Mouse (Mus musculus) left cerebral cortex, adult 9 months (tissue): Measurements from ENCODE around the gene Ift20.
A peak's percentile ranks its signal among the peaks of the same experiment; 100 is the strongest.
"Not testable (repeated sequence)": the region's sequence is repeated elsewhere in the genome, so short reads cannot be mapped to it uniquely, and the experiment has no call there.

ENCODE experiments used
- DNase-seq, 2 experiments: peaks; one replicate each; pipeline ENCODE4 v3.0.0; 2022; ENCODE audit warnings: low spot score in 2 of 2

The Ift20 gene

DNA sequence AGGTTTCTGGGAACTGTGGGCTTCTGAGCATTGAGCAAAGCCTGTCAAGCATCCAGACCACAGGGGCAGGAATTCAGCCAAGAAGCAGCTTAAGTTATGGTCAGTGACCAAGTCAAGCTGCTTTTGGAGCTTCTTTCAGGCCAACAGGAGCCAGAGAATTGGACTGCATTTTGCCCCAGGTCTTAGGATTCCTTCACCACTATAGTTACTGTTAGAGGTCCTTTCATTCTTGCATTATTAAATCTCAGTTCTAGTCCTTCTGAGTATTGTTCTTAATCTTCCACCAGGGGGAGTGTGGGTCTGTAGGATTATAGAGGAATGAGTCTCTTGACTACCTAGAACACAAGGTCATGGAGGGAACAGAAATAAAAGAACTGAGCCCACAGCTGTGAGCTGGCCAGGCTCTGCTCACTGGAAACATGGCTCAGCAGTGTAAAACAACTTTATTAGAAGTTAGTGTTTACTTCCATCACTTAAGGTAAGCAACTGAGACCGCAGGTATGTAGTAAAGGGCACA lies 13.6 kb upstream of the Ift20 start:
- DNase-seq: no peak

DNA sequence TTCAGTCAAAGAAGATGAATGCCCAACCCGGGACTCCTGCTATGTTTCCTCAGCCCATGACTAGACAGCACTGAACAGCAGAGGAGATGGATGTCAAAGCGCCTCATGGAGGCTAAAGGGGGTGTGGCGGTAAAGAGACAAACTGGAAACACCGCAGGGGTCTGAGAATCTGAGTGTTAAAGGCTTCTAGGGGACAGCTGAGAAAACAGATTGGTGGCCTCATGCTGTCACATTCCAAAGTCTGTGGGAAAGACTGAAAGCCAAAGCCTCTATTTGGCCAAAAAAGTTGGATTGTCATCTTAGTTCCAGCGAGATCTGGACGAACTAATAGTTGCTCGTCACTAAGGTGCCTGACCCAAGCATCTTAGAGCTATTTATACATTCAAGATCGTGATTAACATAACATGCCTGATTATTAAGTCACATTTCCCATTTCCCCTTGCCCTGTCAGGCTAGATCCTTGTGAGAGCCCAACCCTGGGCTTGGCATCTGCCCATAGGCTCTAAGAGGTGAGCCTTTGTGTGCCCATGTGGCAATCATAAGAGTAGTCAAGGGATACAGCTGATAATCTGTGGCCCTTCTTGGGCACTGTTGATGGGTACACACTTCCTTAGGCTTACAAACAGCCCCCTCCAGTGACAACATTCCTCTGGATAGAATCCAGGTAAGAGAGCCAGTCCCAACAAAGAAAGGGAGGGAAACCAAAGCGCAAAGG lies 12.8 kb upstream of the Ift20 start:
- DNase-seq: no peak

DNA sequence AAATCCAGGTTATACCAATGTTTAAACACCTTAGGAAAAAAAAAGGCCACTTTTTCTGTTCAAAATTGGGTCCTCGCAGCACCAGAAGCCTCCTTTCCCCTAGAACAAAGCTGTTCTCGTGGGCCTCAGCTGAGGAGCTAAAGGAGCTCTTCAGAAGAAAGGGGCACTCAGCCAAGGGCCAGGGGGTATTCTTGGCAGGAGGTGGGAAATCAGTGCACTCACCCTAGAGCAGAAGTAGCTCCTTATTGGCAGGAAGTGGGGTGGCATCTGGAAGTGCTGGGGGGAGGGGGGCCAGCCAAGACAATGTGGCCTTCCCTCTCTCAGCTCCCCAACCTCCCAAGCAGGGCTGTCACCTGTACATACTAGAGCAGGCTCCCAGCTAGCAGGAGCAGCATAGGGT lies 11.3 kb upstream of the Ift20 start:
- DNase-seq: no peak

DNA sequence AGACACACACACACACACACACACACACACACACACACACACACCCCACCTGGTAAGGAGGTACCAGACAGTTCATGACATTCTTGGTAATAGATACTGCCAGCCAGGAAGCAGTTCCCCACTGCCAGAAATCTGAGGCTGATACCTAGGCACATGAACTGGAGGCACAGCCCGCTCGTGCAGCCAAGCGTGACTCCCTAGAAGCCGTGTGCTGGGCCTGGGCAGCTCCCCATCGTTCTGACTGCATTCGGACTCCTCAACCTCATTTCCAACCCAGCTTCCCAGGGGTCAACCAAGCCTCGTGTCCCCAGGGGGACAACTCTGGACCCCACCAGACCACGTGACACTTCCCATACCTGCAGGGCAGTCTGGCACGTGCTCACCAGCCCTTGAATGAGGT lies 7.4 kb upstream of the Ift20 start:
- DNase-seq: no peak

DNA sequence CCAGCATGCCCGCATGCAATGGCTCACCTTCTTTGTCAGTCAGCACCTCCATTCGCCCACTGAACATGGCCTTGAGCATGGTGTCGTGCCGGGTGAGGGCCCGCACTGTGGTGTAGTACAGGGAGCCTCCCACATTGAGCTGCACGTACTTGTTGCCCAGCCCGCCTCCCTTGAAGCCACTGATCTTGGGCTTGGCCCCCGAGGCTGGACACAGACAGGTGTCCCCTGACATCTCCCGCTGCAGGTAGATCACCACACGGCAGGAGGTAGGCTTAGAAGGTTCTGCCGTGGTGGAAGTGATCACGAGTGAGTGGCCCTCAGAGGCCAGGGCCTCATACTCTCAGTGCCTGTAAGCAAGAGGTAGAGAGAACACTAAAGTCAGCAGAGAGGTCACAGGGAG lies 6.2 kb upstream of the Ift20 start:
- DNase-seq: no peak

DNA sequence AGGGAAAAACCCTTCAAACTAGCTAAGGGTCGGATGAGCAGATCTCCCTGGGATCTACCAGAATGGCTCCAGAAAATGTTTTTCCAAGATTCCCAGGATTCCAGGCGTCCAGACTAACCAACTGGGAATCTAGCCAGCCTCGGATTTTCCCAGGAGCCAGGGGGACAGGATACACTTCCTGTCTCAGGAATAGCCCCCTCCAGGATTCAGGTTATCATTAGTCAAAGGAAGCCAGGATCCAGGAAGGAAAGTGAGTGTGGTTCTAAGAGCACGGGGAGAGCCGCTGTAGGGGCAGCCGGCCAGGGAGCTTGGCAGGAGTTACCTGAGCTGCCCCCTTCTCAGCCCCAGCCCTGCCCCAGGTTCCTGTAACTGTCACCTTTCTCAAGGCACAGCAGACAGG lies 5.1 kb upstream of the Ift20 start:
- no peak for DNase-seq

DNA sequence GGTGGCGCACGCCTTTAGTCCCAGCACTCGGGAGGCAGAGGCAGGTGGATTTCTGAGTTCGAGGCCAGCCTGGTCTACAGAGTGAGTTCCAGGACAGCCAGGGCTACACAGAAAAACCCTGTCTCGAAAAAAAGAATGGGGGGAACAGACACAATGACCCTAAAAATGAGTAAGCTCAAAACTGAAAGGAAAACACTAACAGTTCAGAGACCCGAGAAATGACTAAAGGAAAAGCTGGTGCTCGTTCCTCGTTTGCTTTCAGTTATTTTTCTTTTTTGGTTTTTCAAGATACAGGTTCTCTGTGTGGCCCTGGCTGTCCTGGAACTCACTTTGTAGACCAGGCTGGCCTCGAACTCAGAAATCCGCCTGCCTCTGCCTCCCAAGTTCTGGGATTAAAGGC lies 4.6 kb upstream of the Ift20 start:
- DNase-seq: not testable (repeated sequence)

DNA sequence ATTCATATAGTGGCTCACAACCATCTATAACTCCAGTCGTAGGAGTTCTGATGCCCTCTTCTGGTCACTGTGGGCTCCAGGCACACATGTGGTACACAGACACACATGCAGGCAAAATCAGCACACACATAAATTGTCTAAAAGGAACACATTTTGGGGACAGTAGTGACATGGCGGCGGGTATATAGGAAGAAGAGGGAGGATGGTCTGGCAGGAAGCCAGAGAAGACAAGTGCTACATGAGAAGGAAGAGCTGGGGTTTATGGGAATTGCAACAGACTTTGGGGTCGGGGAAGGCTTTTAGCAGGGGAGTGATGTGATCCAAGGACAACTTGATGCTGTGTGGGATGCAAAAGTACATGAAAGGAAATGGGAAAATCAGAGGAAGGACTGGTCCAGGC lies 1.6 kb upstream of the Ift20 start:
- no peak for DNase-seq

DNA sequence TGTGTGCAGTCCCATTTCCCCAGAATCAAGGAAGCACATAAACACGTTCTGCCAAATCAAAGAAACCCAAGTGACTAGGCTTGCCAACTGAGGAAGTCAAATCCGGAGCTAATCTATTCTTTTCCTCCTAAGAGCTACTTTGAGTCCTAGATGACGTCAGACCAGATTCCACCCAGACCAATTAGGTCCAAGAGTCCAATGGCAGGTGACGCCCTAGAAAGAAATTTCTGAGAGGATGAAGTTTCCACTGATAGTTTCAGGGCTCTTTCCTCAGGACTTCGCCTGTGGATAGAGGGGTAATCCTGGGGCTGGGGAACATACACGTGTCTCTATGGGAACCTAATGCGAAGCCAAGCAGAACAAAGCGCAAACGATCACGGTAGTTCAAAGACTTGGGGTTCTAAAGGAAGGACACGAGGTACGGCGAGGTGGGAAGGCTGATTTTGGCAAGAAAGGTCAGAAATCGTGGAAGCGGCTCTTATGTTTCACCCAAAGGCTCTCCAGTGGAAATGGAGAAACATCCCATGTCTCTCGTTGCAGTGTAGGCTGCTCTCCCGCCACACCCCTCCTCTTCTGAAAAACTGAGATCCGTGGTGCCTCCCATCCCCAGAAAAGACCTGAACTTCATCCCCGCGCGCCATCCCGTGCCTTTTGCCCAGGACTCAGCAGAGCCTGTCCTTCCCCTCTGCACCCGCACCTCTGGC lies 633 bp upstream of the Ift20 start:
- DNase-seq: peak in 1 of 2 experiments; percentile 24

DNA sequence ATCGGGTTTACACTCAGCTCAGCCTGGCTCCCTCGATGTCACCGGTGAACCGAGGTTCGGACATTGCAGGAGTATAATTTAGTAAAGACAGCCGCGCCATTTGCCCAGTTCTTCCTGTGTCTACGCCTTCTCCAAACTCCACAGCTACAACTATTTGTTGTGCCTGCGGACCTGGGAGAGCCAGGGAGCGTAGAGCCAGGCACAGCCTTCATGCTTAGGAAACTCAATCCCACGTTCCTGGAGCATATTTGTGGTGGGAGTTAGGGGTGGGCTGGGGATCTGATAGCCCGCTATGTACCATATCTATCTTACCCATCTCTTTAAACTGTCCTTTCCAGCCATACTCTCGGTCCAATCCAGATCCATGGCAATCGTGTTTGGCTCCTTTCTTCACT lies 526 bp downstream of the Ift20 start:
- no peak for DNase-seq

DNA sequence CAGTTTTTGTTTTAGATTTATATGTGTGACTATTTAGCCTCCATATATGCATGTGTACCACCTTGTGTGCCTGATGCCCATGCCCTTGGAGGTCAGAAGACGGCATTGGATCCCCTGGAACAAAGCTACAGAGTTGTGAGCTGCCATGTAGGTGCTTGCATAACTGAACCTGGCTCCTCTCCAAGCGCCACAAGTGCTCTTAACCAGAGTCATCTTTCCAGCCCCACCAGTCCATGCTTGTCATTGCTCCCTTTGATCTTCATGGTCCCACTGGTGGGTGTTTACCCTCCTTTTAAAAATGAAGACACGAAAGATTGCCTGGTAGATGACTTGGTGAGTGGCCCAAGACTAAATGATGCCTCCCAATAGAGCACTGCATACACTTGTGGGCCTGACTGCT lies 4.2 kb downstream of the Ift20 start:
- no peak for DNase-seq

DNA sequence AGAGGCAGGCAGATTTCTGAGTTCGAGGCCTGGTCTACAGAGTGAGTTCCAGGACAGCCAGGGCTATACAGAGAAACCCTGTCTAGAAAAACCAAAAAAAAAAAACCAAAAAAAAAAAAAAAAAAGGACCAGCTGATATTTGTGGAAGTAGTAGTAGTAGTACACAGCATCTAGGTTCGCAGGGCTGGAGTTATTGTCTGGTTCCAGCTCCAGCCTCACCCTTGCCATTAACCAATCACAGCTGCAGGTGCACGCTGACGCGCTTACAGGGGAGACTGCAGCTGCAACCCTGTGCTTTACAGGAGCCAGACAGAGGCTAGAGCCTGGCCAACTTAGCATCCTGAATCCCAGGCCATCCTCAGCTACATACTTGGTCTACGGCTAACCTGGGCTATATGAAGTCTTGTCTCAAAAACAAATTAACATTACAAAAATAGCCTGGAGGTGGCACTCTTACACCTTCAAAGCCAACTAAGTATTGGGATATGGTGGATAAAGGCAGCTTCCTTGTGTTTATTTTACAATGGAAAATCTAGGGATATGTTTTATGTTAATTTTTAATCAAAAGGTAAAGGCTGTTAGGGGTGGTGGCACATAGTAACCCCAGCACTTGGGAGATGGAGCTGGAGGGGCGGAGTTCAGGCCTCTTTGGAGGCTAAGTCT lies 8.4 kb downstream of the Ift20 start:
- DNase-seq: no peak

DNA sequence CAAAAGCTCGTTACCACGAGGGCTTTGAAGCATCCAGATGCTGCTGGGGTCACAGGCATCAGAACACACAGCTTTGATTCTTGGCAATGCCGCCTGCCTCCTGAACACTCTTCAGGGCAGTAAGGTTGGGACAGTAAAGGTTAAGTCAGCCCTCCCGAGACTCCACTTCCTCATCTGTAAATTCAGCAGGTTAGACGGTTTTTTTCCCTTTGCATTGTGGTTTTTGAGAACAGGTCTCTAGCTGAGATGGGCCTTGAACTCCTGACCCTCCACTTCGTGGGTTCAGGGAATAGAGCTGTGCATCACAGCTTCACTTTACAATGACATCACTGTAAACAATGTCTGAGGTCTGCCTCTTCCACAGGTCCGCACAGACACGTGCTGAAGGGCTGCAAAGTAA lies 9.0 kb downstream of the Ift20 start:
- DNase-seq: no peak

DNA sequence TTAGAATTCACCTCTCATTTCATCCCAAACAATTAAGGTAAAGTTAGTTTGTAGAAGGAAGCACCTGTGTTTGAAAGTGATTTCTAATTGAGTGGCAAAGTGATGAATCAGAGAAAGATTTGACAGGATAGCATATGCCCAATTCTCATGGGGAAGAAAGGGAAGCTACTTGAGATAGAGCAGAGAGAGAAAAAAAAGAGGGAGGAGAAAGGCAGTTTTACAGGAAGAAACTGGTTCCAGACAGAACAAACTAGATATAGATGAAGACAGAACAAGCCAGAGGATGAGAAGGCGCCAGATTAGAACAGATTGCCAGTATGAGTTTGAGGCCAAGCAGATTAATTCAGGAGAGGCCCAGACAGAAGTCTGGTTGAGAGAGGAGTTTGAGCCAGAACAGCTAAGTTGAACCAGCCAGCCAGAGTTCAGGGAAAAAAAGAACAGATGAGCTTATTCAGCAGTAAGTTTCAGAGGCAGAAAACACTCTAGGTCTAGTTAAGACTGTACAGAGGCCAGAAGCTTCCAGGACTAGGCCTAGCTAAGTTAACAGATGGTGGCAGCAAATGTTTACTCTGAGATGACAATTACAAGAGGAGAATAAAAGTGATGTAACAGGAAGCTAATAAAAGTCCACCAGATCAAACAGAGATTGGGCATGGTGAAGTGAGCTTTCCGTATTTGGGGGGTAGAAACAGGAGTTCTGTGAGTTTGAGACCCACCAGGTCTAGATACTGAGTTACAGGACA lies 11.7 kb downstream of the Ift20 start:
- DNase-seq: no peak

DNA sequence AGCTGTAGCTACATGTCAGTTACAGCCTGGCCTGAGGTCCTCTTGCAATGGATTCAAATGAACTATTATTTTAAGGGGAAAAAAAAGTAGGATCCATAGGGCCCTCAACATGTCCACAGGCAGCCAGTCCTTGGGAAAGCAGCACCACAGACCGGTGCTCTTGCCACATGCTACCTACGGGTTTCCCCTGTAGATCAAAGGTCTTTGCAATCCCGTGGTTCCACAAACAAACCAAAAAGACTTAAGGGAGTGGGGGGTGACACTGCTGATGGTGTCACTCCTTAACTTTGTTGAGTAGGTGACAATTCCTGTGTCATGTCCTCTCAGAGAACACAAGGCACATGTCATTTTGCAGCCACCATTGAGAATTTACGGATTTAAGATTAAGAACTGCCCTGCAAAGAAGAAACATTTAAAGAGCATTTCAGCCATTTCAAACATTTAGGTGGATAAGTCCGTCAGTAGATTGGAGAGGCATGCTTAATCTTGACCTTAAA lies 13.4 kb downstream of the Ift20 start:
- DNase-seq: no peak

DNA sequence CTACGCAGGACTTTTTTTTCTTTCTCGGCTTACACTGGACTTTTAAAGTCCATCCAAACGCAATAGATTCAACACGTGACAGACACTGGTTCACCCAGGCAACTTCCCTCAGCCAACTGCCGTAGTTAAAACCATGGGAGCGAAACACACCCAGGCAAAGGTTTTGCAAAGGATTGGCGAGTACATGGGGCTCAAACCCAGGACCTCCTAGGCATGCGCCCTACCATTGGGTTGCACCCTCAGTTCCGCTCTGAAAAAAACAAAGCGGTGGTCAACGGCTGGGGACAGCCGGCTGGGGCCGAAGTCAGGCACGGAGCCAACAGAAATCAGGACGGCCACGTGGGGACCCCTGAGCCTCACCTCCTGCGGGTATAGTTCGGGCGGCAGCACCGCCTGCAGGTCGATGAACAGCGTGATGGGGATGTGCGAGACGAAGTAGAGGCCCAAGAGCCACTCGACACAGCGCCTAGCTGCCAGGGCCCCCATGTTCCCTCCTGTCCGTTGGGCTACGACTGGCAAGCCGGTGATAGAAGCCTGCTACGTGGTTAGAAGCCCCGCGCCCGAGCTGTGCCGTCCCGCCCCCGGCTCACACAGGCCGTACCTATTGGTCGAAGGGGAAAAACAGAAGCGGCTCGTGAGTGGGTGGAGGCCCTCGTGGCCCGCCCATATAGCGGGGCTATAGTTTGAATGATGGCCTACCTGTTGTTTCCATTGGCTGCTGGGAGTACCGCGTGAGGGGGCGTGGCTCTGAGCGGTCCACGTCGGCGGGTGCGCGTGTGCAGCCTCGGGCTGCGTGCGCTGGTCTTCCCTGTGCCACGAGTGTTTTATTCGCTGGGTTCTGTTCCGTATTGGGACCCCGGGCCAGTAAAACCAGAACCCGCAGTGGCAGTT lies 14.3 kb downstream of the Ift20 start, which contains the start of gene Tmem97:
Gene Tmem97, minus strand, starts transcription at position 610 of the 891 bp plus-strand sequence.
- peak; percentile 92 to 98 for DNase-seq

DNA sequence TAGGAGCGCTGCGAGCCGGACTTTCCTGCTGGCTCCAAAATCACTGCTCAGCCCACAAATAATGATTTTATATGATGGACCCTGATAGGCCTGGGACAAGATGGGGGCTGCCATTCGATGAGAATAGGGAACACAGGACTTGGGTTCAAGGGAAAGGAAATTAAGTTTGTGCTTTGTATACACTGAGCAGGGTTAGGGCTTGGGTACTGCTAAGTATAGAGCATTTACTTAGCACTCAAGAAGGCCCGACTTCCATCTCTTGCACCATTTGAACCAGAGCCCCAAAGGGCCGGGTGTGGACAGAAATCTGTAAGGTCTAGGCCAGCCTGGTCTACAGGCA lies 14.9 kb downstream of the Ift20 start:
- no peak for DNase-seq

DNA sequence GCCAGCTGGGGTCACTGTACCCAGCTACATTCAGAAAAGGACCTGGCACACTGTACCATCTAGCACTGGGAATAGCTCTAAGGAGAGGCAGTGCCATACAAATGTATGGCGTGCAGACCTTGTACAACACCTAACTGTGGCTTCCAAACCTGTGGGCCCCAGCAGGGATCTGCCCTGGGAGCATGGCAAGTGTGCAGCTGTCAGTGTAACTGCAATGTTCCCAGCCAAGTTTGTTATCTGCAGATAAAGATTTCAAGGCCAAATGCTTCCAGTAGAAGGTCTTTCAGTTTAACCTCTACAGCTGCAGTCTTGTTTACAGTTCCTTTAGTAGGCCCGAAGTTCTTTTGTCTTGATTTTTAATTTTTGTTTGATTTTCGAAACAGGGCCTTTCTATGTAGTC lies 19.5 kb downstream of the Ift20 start:
- no peak for DNase-seq

DNA sequence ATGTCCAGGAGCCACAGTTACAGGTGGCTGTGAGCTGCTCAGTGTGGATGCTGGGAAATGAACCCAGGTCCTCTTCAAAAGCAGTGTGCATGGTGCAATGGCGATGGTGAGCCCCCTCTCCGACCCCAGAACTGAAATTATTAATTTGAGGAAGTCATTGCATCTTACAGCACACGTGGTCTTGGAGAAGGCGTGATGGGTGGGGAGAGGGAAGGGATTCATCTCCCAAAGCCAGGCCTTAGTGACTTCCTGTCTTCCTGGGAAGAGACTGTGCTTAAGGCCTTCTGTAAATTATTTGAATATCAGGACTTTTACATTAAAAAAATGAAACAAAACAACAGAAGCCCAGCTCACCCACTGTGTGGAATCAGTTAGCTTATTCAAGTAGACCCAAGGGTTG lies 19.9 kb downstream of the Ift20 start:
- no peak for DNase-seq

DNA sequence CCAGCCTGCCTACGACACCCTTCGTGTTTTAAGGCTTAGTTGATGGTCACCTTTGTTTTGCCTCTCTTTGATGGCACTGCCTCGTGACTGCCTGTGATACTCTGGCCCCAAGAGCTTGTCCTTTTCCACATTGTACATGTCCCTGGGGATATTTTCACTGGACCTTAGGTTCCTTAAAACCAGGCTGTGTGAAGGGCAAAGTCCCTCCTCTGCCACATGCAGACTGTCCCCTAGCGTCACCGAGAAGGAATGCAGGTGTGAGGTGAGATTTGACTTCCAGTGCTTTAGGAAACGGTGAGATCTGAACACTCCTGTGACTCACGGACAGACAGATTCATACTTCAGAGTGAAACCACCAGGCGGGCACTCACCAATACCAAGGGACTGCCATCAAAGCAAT lies 21.1 kb downstream of the Ift20 start:
- DNase-seq: no peak

DNA sequence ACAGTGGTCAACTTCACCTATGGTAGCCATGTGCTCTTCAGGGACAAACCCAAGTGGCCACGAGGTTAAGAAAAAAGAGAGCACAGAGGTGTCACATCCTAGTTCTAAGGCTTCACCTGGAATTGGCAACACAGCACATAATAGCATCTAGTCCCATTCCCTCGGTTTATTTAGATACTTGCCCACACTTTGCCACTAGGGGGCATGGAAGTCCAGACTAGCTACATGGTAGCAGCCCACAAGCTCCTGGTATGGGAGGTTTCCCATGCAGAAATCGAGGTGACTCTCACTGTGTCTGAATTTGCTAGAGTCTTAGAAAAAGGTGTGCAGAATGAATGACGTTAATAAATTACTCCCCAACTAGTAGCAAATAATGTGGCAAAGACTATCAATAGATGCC lies 24.3 kb downstream of the Ift20 start:
- DNase-seq: peak; percentile 43 to 89
